Mouse (Mus musculus) forebrain, embryonic 14.5 days (tissue): ENCODE measurements around the gene Sac3d1. TPM values are rescaled to one million over a fixed set of nuclear protein-coding genes. Genes with fewer than 3 reads are reported as not detected.

ENCODE experiments used
- ATAC-seq: fragments of 200-750 bp; cut with Nextera tagmentation; 2 replicates; pipeline ENCODE4 v1.8.0; 2017; ENCODE audit warnings: mild to moderate bottlenecking, moderate library complexity
- DNase-seq: peaks from one replicate; pipeline ENCODE4 v3.0.0-alpha.2; 2015; ENCODE audit warnings: low spot score
- H3K27ac ChIP-seq: fragments of 300-500 bp; sonication (generic); 2 replicates; pipeline ENCODE4 v1.5.1; 2014; ENCODE audit warnings: low read depth, mild to moderate bottlenecking, control low read depth, low read length, moderate library complexity
- H3K27me3 ChIP-seq: fragments of 300-500 bp; sonication (generic); replicated peaks from 2 replicates; pipeline ENCODE4 v1.6.1; 2014; ENCODE audit warnings: low read length, control low read depth, mixed read lengths; ENCODE audit not compliant: control insufficient read depth, insufficient read depth
- H3K36me3 ChIP-seq: fragments of 300-500 bp; sonication (generic); 2 replicates; pipeline ENCODE4 v1.6.1; 2014; ENCODE audit warnings: low read length, control low read depth; ENCODE audit not compliant: control insufficient read depth, insufficient read depth
- H3K4me1 ChIP-seq: fragments of 300-500 bp; sonication (generic); 2 replicates; pipeline ENCODE4 v1.6.1; 2014; ENCODE audit warnings: antibody characterized with exemption, low read length, control low read depth; ENCODE audit not compliant: control insufficient read depth, insufficient read depth
- H3K4me2 ChIP-seq: fragments of 300-500 bp; sonication (generic); 2 replicates; pipeline ENCODE4 v1.6.1; 2014; ENCODE audit warnings: mild to moderate bottlenecking, control low read depth, low read length
- H3K4me3 ChIP-seq: fragments of 300-500 bp; sonication (generic); 2 replicates; pipeline ENCODE4 v1.5.1; 2014; ENCODE audit warnings: low read depth, low read length, control low read depth
- H3K9ac ChIP-seq: fragments of 300-500 bp; sonication (generic); 2 replicates; pipeline ENCODE4 v1.6.1; 2014; ENCODE audit warnings: mild to moderate bottlenecking, low read length, control low read depth, moderate library complexity
- H3K9me3 ChIP-seq: fragments of 300-500 bp; sonication (generic); replicated peaks from 2 replicates; pipeline ENCODE4 v1.6.1; 2016; ENCODE audit warnings: low read length, control low read depth, mixed read lengths; ENCODE audit not compliant: control insufficient read depth
- WGBS: fragments of 180-500 bp; shearing (Covaris S2); extraction: QIAGEN DNeasy Blood & Tissue Kit; methylation state at CpG from one replicate; pipeline ENCODE4 v1.1.7; 2014; 5-methylcytosine and 5-hydroxymethylcytosine counted together
- polyA plus RNA-seq: library from polyadenylated mRNA; unstranded; fragments of >200 nt; fragmentation: Nextera tagmentation; extraction: Ambion mirVana; gene quantifications from 2 replicates; pipeline ENCODE4 v1.2.1, GENCODE M21; 2014

Gene Sac3d1
- polyA plus RNA-seq, 1 experiment from 2014 or later = 56.4 TPM

- WGBS = under 1% methylated on average over 58 of the region's 58 CpGs
- Histone ChIP-seq H3K4me1 (peaks cover 8% of the 10 kb centered on the region; the same call in 1 of the 2 replicates), H3K27me3 (no peaks in the 10 kb centered on the region), H3K36me3 (peaks cover 42% of the 10 kb centered on the region), H3K4me2 (peak within 1 kb of the TSS; percentile 92), H3K27ac (0 out of 2 replicates have a peak within 1 kb of the TSS, but pooled peaks have one; percentile 39), H3K9me3 (no peaks in the 10 kb centered on the region), H3K4me3 (peak within 1 kb of the TSS; percentile 68), H3K9ac (peak within 1 kb of the TSS; percentile 71)
- ATAC-seq (peak; percentile 95), DNase-seq (peak; percentile 99)
These were observed 33.8 kb downstream of the Sac3d1 start, which contains the start of the genes Zfpl1 and Cdca5 for GRCm38 (mm10) chr19:6084478-6085248. Gene Zfpl1, minus strand, starts transcription at chr19:6084956. Gene Cdca5, plus strand, starts transcription at chr19:6084983.

GRCm38 (mm10) chr19:6082156-6082555 lies 36.3 kb downstream of the Sac3d1 start, which contains the start of gene Gm28374:
Gene Gm28374, minus strand, starts transcription at chr19:6082256.
- DNase-seq (no peak), ATAC-seq (no peak)
- WGBS = 87% methylated on average over 9 of the region's 9 CpGs
- H3K4me3 ChIP-seq = no peak within 1 kb of the TSS
- H3K9me3 ChIP-seq = no peaks in the 10 kb centered on the region
- H3K36me3 ChIP-seq = peaks cover 32% of the 10 kb centered on the region
- no peaks in the 10 kb centered on the region for H3K27me3 ChIP-seq
- peaks cover 8% of the 10 kb centered on the region; the same call in 1 of the 2 replicates for H3K4me1 ChIP-seq
- no peak within 1 kb of the TSS for H3K27ac ChIP-seq
- no peak within 1 kb of the TSS for H3K4me2 ChIP-seq
- no peak within 1 kb of the TSS for H3K9ac ChIP-seq

GRCm38 (mm10) chr19:6079983-6080480 lies 38.4 kb downstream of the Sac3d1 start, which contains the start of gene Tmem262:
Gene Tmem262, plus strand, starts transcription at chr19:6080033.
- Histone ChIP-seq H3K36me3 (peaks cover 33% of the 10 kb centered on the region), H3K27ac (no peak within 1 kb of the TSS), H3K4me3 (no peak within 1 kb of the TSS), H3K27me3 (no peaks in the 10 kb centered on the region), H3K4me2 (no peak within 1 kb of the TSS), H3K9me3 (no peaks in the 10 kb centered on the region), H3K9ac (no peak within 1 kb of the TSS), H3K4me1 (peaks cover 13% of the 10 kb centered on the region)
- WGBS = 95% methylated on average over 12 of the region's 12 CpGs
- no peak for DNase-seq
- ATAC-seq = no peak

GRCm38 (mm10) chr19:6076564-6077393 lies 41.7 kb downstream of the Sac3d1 start, which contains the start of gene Vps51:
Gene Vps51, minus strand, starts transcription at chr19:6077231.
- H3K27ac ChIP-seq = peak within 1 kb of the TSS; percentile 49; the same call in 1 of the 2 replicates
- 1% methylated on average over 33 of the region's 33 CpGs for WGBS
- peak; percentile 90 for ATAC-seq
- H3K9ac ChIP-seq = peak within 1 kb of the TSS; percentile 70
- H3K4me1 ChIP-seq = peaks cover 7% of the 10 kb centered on the region
- no peaks in the 10 kb centered on the region for H3K9me3 ChIP-seq
- DNase-seq = peak; percentile 94
- no peaks in the 10 kb centered on the region for H3K27me3 ChIP-seq
- H3K36me3 ChIP-seq = peaks cover 41% of the 10 kb centered on the region
- peak within 1 kb of the TSS; percentile 87 for H3K4me2 ChIP-seq
- H3K4me3 ChIP-seq = peak within 1 kb of the TSS; percentile 56

GRCm38 (mm10) chr19:6073889-6074288 lies 44.6 kb downstream of the Sac3d1 start:
- peaks cover 7% of the 10 kb centered on the region for H3K4me1 ChIP-seq
- WGBS = 92% methylated on average over 5 of the region's 5 CpGs
- no peak overlapping the region for H3K4me2 ChIP-seq
- no peak overlapping the region for H3K9ac ChIP-seq
- no peak overlapping the region for H3K27ac ChIP-seq
- H3K36me3 ChIP-seq = peaks cover 46% of the 10 kb centered on the region
- no peaks in the 10 kb centered on the region for H3K27me3 ChIP-seq
- DNase-seq (no peak), ATAC-seq (no peak)
- H3K9me3 ChIP-seq = no peaks in the 10 kb centered on the region
- H3K4me3 ChIP-seq = no peak overlapping the region

- H3K4me3 ChIP-seq = no peak overlapping the region
- no peak overlapping the region for H3K9ac ChIP-seq
- peaks cover 49% of the 10 kb centered on the region for H3K36me3 ChIP-seq
- no peak overlapping the region for H3K27ac ChIP-seq
- ATAC-seq (no peak), DNase-seq (no peak)
- no peaks in the 10 kb centered on the region for H3K27me3 ChIP-seq
- WGBS = 96% methylated on average over 19 of the region's 19 CpGs
- peaks cover 10% of the 10 kb centered on the region for H3K4me1 ChIP-seq
- H3K4me2 ChIP-seq = no peak overlapping the region
- H3K9me3 ChIP-seq = no peaks in the 10 kb centered on the region
These were observed 47.2 kb downstream of the Sac3d1 start for GRCm38 (mm10) chr19:6071261-6071660.

- Histone ChIP-seq H3K4me3 (no peak overlapping the region), H3K27me3 (no peaks in the 10 kb centered on the region), H3K4me1 (peaks cover 9% of the 10 kb centered on the region; the same call in 1 of the 2 replicates), H3K9me3 (no peaks in the 10 kb centered on the region), H3K4me2 (no peak overlapping the region), H3K36me3 (peaks cover 49% of the 10 kb centered on the region), H3K27ac (no peak overlapping the region), H3K9ac (no peak overlapping the region)
- DNase-seq = no peak
- 92% methylated on average over 31 of the region's 31 CpGs for WGBS
- no peak for ATAC-seq
These were observed 47.7 kb downstream of the Sac3d1 start for GRCm38 (mm10) chr19:6070571-6071250.

GRCm38 (mm10) chr19:6069851-6070250 lies 48.6 kb downstream of the Sac3d1 start:
- H3K9ac ChIP-seq = no peak overlapping the region
- no peak for ATAC-seq
- H3K4me2 ChIP-seq = no peak overlapping the region
- peaks cover 9% of the 10 kb centered on the region; the same call in 1 of the 2 replicates for H3K4me1 ChIP-seq
- H3K9me3 ChIP-seq = no peaks in the 10 kb centered on the region
- H3K27me3 ChIP-seq = no peaks in the 10 kb centered on the region
- WGBS = 93% methylated on average over 10 of the region's 10 CpGs
- H3K36me3 ChIP-seq = peaks cover 44% of the 10 kb centered on the region
- H3K4me3 ChIP-seq = no peak overlapping the region
- DNase-seq = no peak
- H3K27ac ChIP-seq = no peak overlapping the region
